Mouse (Mus musculus) CH12.LX (cell line): ENCODE data around the gene Eif4g3. TPM values are rescaled to one million over a fixed set of nuclear protein-coding genes. Genes with fewer than 3 reads are reported as not detected.

Experiments used
- DNase-seq: peaks from one replicate; pipeline ENCODE4 v3.0.0-alpha.2; 2013; ENCODE audit errors: extremely low read depth
- H3K27ac ChIP-seq: 2 replicates; pipeline ENCODE4 v1.5.1; 2012; ENCODE audit warnings: low read depth, mild to moderate bottlenecking, control low read depth, moderate library complexity; ENCODE audit not compliant: insufficient read depth
- H3K27me3 ChIP-seq: replicated peaks from 2 replicates; pipeline ENCODE3; 2012; ENCODE audit warnings: inconsistent platforms
- H3K36me3 ChIP-seq, 2 experiments: replicated peaks in 1 of 2; 2 replicates each; pipeline versions ENCODE3 to v1.6.1; 2012; ENCODE audit warnings: inconsistent platforms in 1 of 2, low read length in 1 of 2, mild to moderate bottlenecking in 1 of 2, mixed read lengths in 1 of 2, moderate library complexity in 1 of 2; ENCODE audit not compliant: control insufficient read depth in 1 of 2, insufficient read depth in 1 of 2
- H3K4me1 ChIP-seq, 2 experiments: 2 replicates each; pipeline ENCODE4 v1.6.1; 2012; ENCODE audit warnings: inconsistent platforms in 1 of 2, moderate library complexity in 1 of 2; ENCODE audit not compliant: insufficient read depth in 2 of 2, control insufficient read depth in 1 of 2
- H3K4me2 ChIP-seq: 2 replicates; pipeline ENCODE4 v1.6.1; 2012; ENCODE audit warnings: low read depth, mild to moderate bottlenecking, control low read depth; ENCODE audit not compliant: poor library complexity, insufficient read depth, severe bottlenecking
- H3K4me3 ChIP-seq, 3 experiments: fragments of 150-350 bp in 1 of 3; sonication (generic) in 1 of 3; replicated peaks in 1 of 3; 2 replicates each; pipeline versions ENCODE3 to v1.5.1; 2011 to 2012; ENCODE audit warnings: low read depth in 2 of 3, low read length in 2 of 3, mild to moderate bottlenecking in 2 of 3, moderate library complexity in 2 of 3, control low read depth in 1 of 3, improper control_type of control experiment in 1 of 3, inconsistent platforms in 1 of 3, mixed read lengths in 1 of 3; ENCODE audit not compliant: poor library complexity in 1 of 3
- H3K79me2 ChIP-seq: replicated peaks from 2 replicates; pipeline ENCODE4 v1.6.1; 2012; ENCODE audit warnings: mild to moderate bottlenecking, moderate library complexity; ENCODE audit not compliant: control insufficient read depth, poor library complexity, insufficient read depth, severe bottlenecking; ENCODE audit errors: extremely low read depth
- H3K9ac ChIP-seq: 2 replicates; pipeline ENCODE4 v1.6.1; 2012; ENCODE audit warnings: low read depth, mild to moderate bottlenecking, control low read depth, moderate library complexity; ENCODE audit not compliant: insufficient read depth
- H3K9me3 ChIP-seq: replicated peaks from 2 replicates; pipeline ENCODE3; 2012; ENCODE audit warnings: low read length, inconsistent platforms, mixed read lengths
- BHLHE40 ChIP-seq: IDR thresholded peaks from 2 replicates; pipeline ENCODE4 v1.6.1; 2011; ENCODE audit warnings: mild to moderate bottlenecking, low read depth, low read length, improper control_type of control experiment
- CHD1 ChIP-seq: IDR thresholded peaks from 2 replicates; pipeline ENCODE4 v1.6.1; 2012; ENCODE audit warnings: low read depth, low read length, improper control_type of control experiment, inconsistent platforms
- ELF1 ChIP-seq: IDR thresholded peaks from 2 replicates; pipeline ENCODE4 v1.6.1; 2014; ENCODE audit warnings: low read depth, mild to moderate bottlenecking, inconsistent platforms, low read length, improper control_type of control experiment
- ETS1 ChIP-seq: conservative IDR thresholded peaks from 2 replicates; pipeline ENCODE4 v1.6.1; 2012; ENCODE audit warnings: low read depth, mild to moderate bottlenecking, inconsistent platforms, low read length, improper control_type of control experiment, moderate library complexity
- GABPA ChIP-seq: IDR thresholded peaks from 2 replicates; pipeline ENCODE4 v1.6.1; 2012; ENCODE audit warnings: low read depth, low read length, improper control_type of control experiment, inconsistent platforms; ENCODE audit not compliant: insufficient replicate concordance
- KAT2A ChIP-seq: IDR thresholded peaks from 2 replicates; pipeline ENCODE4 v1.6.1; 2012; ENCODE audit warnings: low read length, improper control_type of control experiment, inconsistent platforms; ENCODE audit not compliant: insufficient replicate concordance
- MAFK ChIP-seq: IDR thresholded peaks from 2 replicates; pipeline ENCODE4 v1.6.1; 2011; ENCODE audit warnings: low read length, improper control_type of control experiment; ENCODE audit not compliant: insufficient replicate concordance
- NELFE ChIP-seq: IDR thresholded peaks from 2 replicates; pipeline ENCODE4 v1.6.1; 2011; ENCODE audit warnings: low read depth, low read length, improper control_type of control experiment
- NRF1 ChIP-seq: IDR thresholded peaks from 2 replicates; pipeline ENCODE4 v1.6.1; 2014; ENCODE audit warnings: low read depth, mild to moderate bottlenecking, inconsistent platforms, low read length, improper control_type of control experiment, moderate library complexity
- SIN3A ChIP-seq: IDR thresholded peaks from 2 replicates; pipeline ENCODE4 v1.6.1; 2012; ENCODE audit warnings: low read length, improper control_type of control experiment, inconsistent platforms
- ZKSCAN1 ChIP-seq: IDR thresholded peaks from 2 replicates; pipeline ENCODE4 v1.6.1; 2012; ENCODE audit warnings: low read depth, inconsistent platforms, low read length, improper control_type of control experiment, borderline replicate concordance
- ZNF384 ChIP-seq: IDR thresholded peaks from 2 replicates; pipeline ENCODE4 v1.6.1; 2012; ENCODE audit warnings: low read depth, low read length, improper control_type of control experiment, inconsistent platforms
- dilution Hi-C: fragments of 300-500 bp; cut with MboI; formaldehyde crosslinking; loops from 2 replicates; pipeline ENCODE4 v1.14.3; 2020; ENCODE audit warnings: low sequenced_read_pairs; ENCODE audit not compliant: extremely low pct_unique_long_range_greater_than_20kb, extremely low pct_ligation_motif_present
- in situ Hi-C: fragments of 300-500 bp; cut with MboI; formaldehyde crosslinking; loops from 3 replicates; pipeline ENCODE4 v1.14.3; 2019; ENCODE audit warnings: low sequenced_read_pairs, low pct_ligation_motif_present, low pct_unique_long_range_greater_than_20kb, mixed read lengths
- polyA plus RNA-seq: library from polyadenylated mRNA; unstranded; fragments of >175 nt; gene quantifications from 2 replicates; pipeline ENCODE4 v1.2.1, GENCODE M21; 2012; ENCODE audit warnings: low read depth; ENCODE audit not compliant: insufficient read length
- total RNA-seq, 2 experiments: library from RNA; depleted of rRNA; stranded (reverse); fragments of 300-350 nt in 1 of 2; fragments of >200 nt in 1 of 2; gene quantifications; 2 replicates each; pipeline ENCODE4 v1.2.3; 2012 to 2014

The Eif4g3 gene
- total and polyA plus RNA-seq, 3 experiments = 10.8 to 47.2 (median 24.0) TPM

GRCm38 (mm10) chr4:137960757-137961156, 32.1 kb upstream of the Eif4g3 start:
- H3K4me2 ChIP-seq = no peak overlapping the region
- in situ Hi-C loops = loop anchor here (10.0 to 25.0 kb wide), 3 partner anchors 144 to 452 kb away; partner anchors contain the start of gene Ddost
- no peak overlapping the region for H3K27ac ChIP-seq
- H3K79me2 ChIP-seq = no peaks in the 10 kb centered on the region
- peaks cover 2% of the 10 kb centered on the region for H3K9me3 ChIP-seq
- H3K4me1 ChIP-seq = no peaks in the 10 kb centered on the region
- dilution Hi-C loops = no loop called here
- H3K27me3 ChIP-seq = peaks cover 38% of the 10 kb centered on the region
- no peak overlapping the region for H3K9ac ChIP-seq
- H3K36me3 ChIP-seq = no peaks in the 10 kb centered on the region
- no peak for TF ChIP-seq NRF1
- no peak for TF ChIP-seq ELF1
- TF ChIP-seq BHLHE40 = no peak
- no peak for TF ChIP-seq KAT2A
- TF ChIP-seq NELFE = no peak
- no peak for TF ChIP-seq ZKSCAN1
- TF ChIP-seq CHD1 = no peak
- no peak for TF ChIP-seq GABPA
- TF ChIP-seq ETS1 = no peak
- TF ChIP-seq SIN3A = no peak
- TF ChIP-seq MAFK = no peak
- TF ChIP-seq, all 38 proteins: peak for 0
- H3K4me3 ChIP-seq = no peak overlapping the region
- no peak for DNase-seq

- peaks cover 40% of the 10 kb centered on the region for H3K27me3 ChIP-seq
- H3K4me2 ChIP-seq = no peak overlapping the region
- dilution Hi-C loops = no loop called here
- no peaks in the 10 kb centered on the region for H3K4me1 ChIP-seq
- in situ Hi-C loops = loop anchor here (10.0 to 25.0 kb wide), 3 partner anchors 142 to 450 kb away; partner anchors contain the start of gene Ddost
- no peaks in the 10 kb centered on the region for H3K36me3 ChIP-seq
- H3K4me3 ChIP-seq = no peak overlapping the region
- no peak for DNase-seq
- H3K79me2 ChIP-seq = no peaks in the 10 kb centered on the region
- H3K27ac ChIP-seq = no peak overlapping the region
- H3K9me3 ChIP-seq = peaks cover 2% of the 10 kb centered on the region
- no peak overlapping the region for H3K9ac ChIP-seq
- no peak for TF ChIP-seq NRF1
- no peak for TF ChIP-seq ZNF384
- TF ChIP-seq ELF1 = no peak
These were observed 30.0 kb upstream of the Eif4g3 start for GRCm38 (mm10) chr4:137962643-137963350.
